Mouse (Mus musculus) lung, postnatal 0 days (tissue): ENCODE results near the gene Mad1l1. TPM values are rescaled to one million over a fixed set of nuclear protein-coding genes. Genes with fewer than 3 reads are reported as not detected.

Source experiments
- ATAC-seq: fragments of 200-750 bp; cut with Nextera tagmentation; 2 replicates; pipeline ENCODE4 v1.8.0; 2017; ENCODE audit warnings: moderate library complexity
- DNase-seq: peaks from one replicate; pipeline ENCODE4 v3.0.0-alpha.2; 2016; ENCODE audit warnings: low spot score
- H3K27ac ChIP-seq: fragments of 300-500 bp; sonication (generic); 2 replicates; pipeline ENCODE4 v1.5.1; 2014; ENCODE audit warnings: antibody characterized with exemption, mild to moderate bottlenecking, low read length, mixed read lengths
- H3K27me3 ChIP-seq: fragments of 300-500 bp; sonication (generic); replicated peaks from 2 replicates; pipeline ENCODE4 v1.6.1; 2014; ENCODE audit warnings: low read length, mixed read lengths; ENCODE audit not compliant: insufficient read depth
- H3K36me3 ChIP-seq: fragments of 300-500 bp; sonication (generic); 2 replicates; pipeline ENCODE4 v1.6.1; 2014; ENCODE audit warnings: low read length, mixed read lengths; ENCODE audit not compliant: insufficient read depth
- H3K4me1 ChIP-seq: fragments of 300-500 bp; sonication (generic); 2 replicates; pipeline ENCODE4 v1.6.1; 2014; ENCODE audit warnings: antibody characterized with exemption, low read depth, low read length, mixed read lengths; ENCODE audit not compliant: insufficient read depth
- H3K4me2 ChIP-seq: fragments of 300-500 bp; sonication (generic); replicated peaks from 2 replicates; pipeline ENCODE4 v1.6.1; 2014; ENCODE audit warnings: low read depth, mild to moderate bottlenecking, low read length, moderate library complexity, mixed read lengths
- H3K4me3 ChIP-seq: fragments of 300-500 bp; sonication (generic); 2 replicates; pipeline ENCODE4 v1.5.1; 2014; ENCODE audit warnings: low read depth, low read length
- H3K9ac ChIP-seq: fragments of 300-500 bp; sonication (generic); replicated peaks from 2 replicates; pipeline ENCODE4 v1.6.1; 2014; ENCODE audit warnings: low read depth, mild to moderate bottlenecking
- H3K9me3 ChIP-seq: fragments of 300-500 bp; sonication (generic); 2 replicates; pipeline ENCODE4 v1.6.1; 2016; ENCODE audit warnings: low read length, mixed read lengths
- CTCF ChIP-seq: IDR thresholded peaks from 2 replicates; pipeline ENCODE4 v1.5.1; 2016; ENCODE audit warnings: antibody characterized with exemption, mild to moderate bottlenecking
- EP300 ChIP-seq: IDR thresholded peaks from 2 replicates; pipeline ENCODE4 v1.6.1; 2016; ENCODE audit warnings: antibody characterized with exemption, mild to moderate bottlenecking, control low read depth
- WGBS: fragments of 180-500 bp; shearing (Covaris S2); extraction: QIAGEN DNeasy Blood & Tissue Kit; methylation state at CpG from one replicate; pipeline ENCODE4 v1.1.7; 2014; 5-methylcytosine and 5-hydroxymethylcytosine counted together
- polyA plus RNA-seq: library from polyadenylated mRNA; unstranded; fragments of >200 nt; fragmentation: Nextera tagmentation; extraction: Ambion mirVana; gene quantifications from 2 replicates; pipeline ENCODE4 v1.2.1, GENCODE M21; 2015

Mad1l1 gene
- polyA plus RNA-seq, 1 experiment from 2014 or later: 18.4 TPM

- H3K4me1 ChIP-seq: no peaks in the 10 kb centered on the region
- H3K36me3 ChIP-seq: 0 out of 2 replicates have a peak, but pooled peaks cover 9% of the 10 kb centered on the region
- DNase-seq: no peak
- no peak overlapping the region for H3K4me3 ChIP-seq
- H3K9ac ChIP-seq: no peak overlapping the region
- no peak overlapping the region for H3K4me2 ChIP-seq
- no peak for ATAC-seq
- no peaks in the 10 kb centered on the region for H3K27me3 ChIP-seq
- WGBS: 80% methylated on average over 14 of the region's 14 CpGs
- H3K27ac ChIP-seq: no peak overlapping the region
- TF ChIP-seq CTCF (no peak), EP300 (no peak)
- no peaks in the 10 kb centered on the region for H3K9me3 ChIP-seq
Observed at GRCm38 (mm10) chr5:140359930-140360674, 38.8 kb upstream of the Mad1l1 start.

- no peaks in the 10 kb centered on the region for H3K9me3 ChIP-seq
- no peak overlapping the region for H3K4me2 ChIP-seq
- H3K36me3 ChIP-seq: peaks cover 18% of the 10 kb centered on the region
- H3K27ac ChIP-seq: no peak overlapping the region
- no peak overlapping the region for H3K4me3 ChIP-seq
- DNase-seq: no peak
- no peak overlapping the region for H3K9ac ChIP-seq
- H3K4me1 ChIP-seq: no peaks in the 10 kb centered on the region
- no peak for ATAC-seq
- no peaks in the 10 kb centered on the region for H3K27me3 ChIP-seq
- 85% methylated on average over 3 of the region's 3 CpGs for WGBS
- TF ChIP-seq CTCF: no peak
- no peak for TF ChIP-seq EP300
Observed at GRCm38 (mm10) chr5:140357466-140357865, 36.1 kb upstream of the Mad1l1 start.

- no peak for DNase-seq
- no peak overlapping the region for H3K4me3 ChIP-seq
- WGBS: 78% methylated on average over 11 of the region's 11 CpGs
Observed at GRCm38 (mm10) chr5:140355934-140356333, 34.6 kb upstream of the Mad1l1 start.

GRCm38 (mm10) chr5:140352352-140352751 lies 31.0 kb upstream of the Mad1l1 start:
- Histone ChIP-seq H3K27ac (no peak overlapping the region), H3K4me2 (no peak overlapping the region), H3K27me3 (no peaks in the 10 kb centered on the region), H3K9me3 (no peaks in the 10 kb centered on the region), H3K9ac (no peak overlapping the region), H3K36me3 (peaks cover 31% of the 10 kb centered on the region), H3K4me1 (no peaks in the 10 kb centered on the region), H3K4me3 (no peak overlapping the region)
- no peak for TF ChIP-seq CTCF
- TF ChIP-seq EP300: no peak
- WGBS: 93% methylated on average over 6 of the region's 6 CpGs
- ATAC-seq (no peak), DNase-seq (no peak)

More at GRCm38 (mm10) chr5:140355934-140356333, 34.6 kb upstream of the Mad1l1 start:
- Histone ChIP-seq H3K27ac (no peak overlapping the region), H3K27me3 (no peaks in the 10 kb centered on the region), H3K9me3 (no peaks in the 10 kb centered on the region), H3K9ac (no peak overlapping the region), H3K36me3 (peaks cover 31% of the 10 kb centered on the region), H3K4me2 (no peak overlapping the region), H3K4me1 (no peaks in the 10 kb centered on the region)
- no peak for ATAC-seq
- peak; percentile 55 for TF ChIP-seq CTCF
- no peak for TF ChIP-seq EP300

- H3K27ac ChIP-seq: no peak overlapping the region
- no peak overlapping the region for H3K9ac ChIP-seq
- DNase-seq (no peak), ATAC-seq (no peak)
- no peaks in the 10 kb centered on the region for H3K27me3 ChIP-seq
- no peak overlapping the region for H3K4me2 ChIP-seq
- H3K9me3 ChIP-seq: no peaks in the 10 kb centered on the region
- peaks cover 25% of the 10 kb centered on the region for H3K36me3 ChIP-seq
- no peaks in the 10 kb centered on the region for H3K4me1 ChIP-seq
- no peak overlapping the region for H3K4me3 ChIP-seq
- TF ChIP-seq CTCF: no peak
- TF ChIP-seq EP300: no peak
- 94% methylated on average over 8 of the region's 8 CpGs for WGBS
Observed at GRCm38 (mm10) chr5:140350731-140351497, 29.6 kb upstream of the Mad1l1 start.

- WGBS: 93% methylated on average over 9 of the region's 9 CpGs
- Histone ChIP-seq H3K9me3 (no peaks in the 10 kb centered on the region), H3K27me3 (no peaks in the 10 kb centered on the region), H3K4me1 (no peaks in the 10 kb centered on the region), H3K4me2 (no peak overlapping the region), H3K4me3 (no peak overlapping the region), H3K36me3 (peaks cover 25% of the 10 kb centered on the region), H3K9ac (no peak overlapping the region), H3K27ac (no peak overlapping the region)
- ATAC-seq: no peak
- TF ChIP-seq CTCF (no peak), EP300 (no peak)
- DNase-seq: no peak
Observed at GRCm38 (mm10) chr5:140349882-140350281, 28.5 kb upstream of the Mad1l1 start.
